Mouse (Mus musculus): ENCODE data around the gene Tgoln1. TPM values are rescaled to one million over a fixed set of nuclear protein-coding genes. Genes with fewer than 3 reads are reported as not detected.

The Tgoln1 gene
- 21.5 and 23.2 TPM in 2 replicates for polyA plus RNA-seq (2015; fragmentation: Nextera tagmentation; extraction: Ambion mirVana)

GRCm38 (mm10) chr6:72616643-72617288 lies at the start of gene Tgoln1:
Tgoln1 (minus strand) TSS chr6:72617000.
- peak; percentile 94 for ATAC-seq
- Histone ChIP-seq H3K27me3 (ENCODE audit: insufficient read depth, low read length) (no peaks in the 10 kb centered on the region), H3K9ac (replicated peaks) (peak within 1 kb of the TSS; percentile 88), H3K4me3 (ENCODE audit: low read depth, low read length) (peak within 1 kb of the TSS; percentile 94), H3K4me2 (ENCODE audit: low read depth, low read length) (peak within 1 kb of the TSS; percentile 97), H3K36me3 (replicated peaks; ENCODE audit: insufficient read depth, low read length) (peaks cover 16% of the 10 kb centered on the region), H3K9me3 (ENCODE audit: low read length) (no peaks in the 10 kb centered on the region), H3K27ac (ENCODE audit: low read depth) (peak within 1 kb of the TSS; percentile 99), H3K4me1 (ENCODE audit: insufficient read depth) (peaks cover 37% of the 10 kb centered on the region)
- no peak; the same call in 1 of the 2 replicates for TF ChIP-seq EP300 (IDR thresholded peaks at IDR 0.05; ENCODE audit: low read depth)
- TF ChIP-seq CTCF (IDR thresholded peaks at IDR 0.05; ENCODE audit: low read depth): no peak
- DNase-seq: peak; percentile 97
- under 1% methylated on average over 41 of the region's 41 CpGs for WGBS (ENCODE audit: insufficient replicate concordance)

GRCm38 (mm10) chr6:72664290-72664689 lies 47.5 kb upstream of the Tgoln1 start:
- Histone ChIP-seq H3K4me2 (ENCODE audit: low read depth, low read length) (no peak overlapping the region), H3K9ac (replicated peaks) (no peak overlapping the region), H3K27ac (ENCODE audit: low read depth) (peak overlapping the region; percentile 29; the same call in 1 of the 2 replicates), H3K4me1 (ENCODE audit: insufficient read depth) (peaks cover 16% of the 10 kb centered on the region), H3K36me3 (replicated peaks; ENCODE audit: insufficient read depth, low read length) (no peaks in the 10 kb centered on the region), H3K27me3 (ENCODE audit: insufficient read depth, low read length) (no peaks in the 10 kb centered on the region), H3K9me3 (ENCODE audit: low read length) (no peaks in the 10 kb centered on the region), H3K4me3 (ENCODE audit: low read depth, low read length) (no peak overlapping the region)
- WGBS (ENCODE audit: insufficient replicate concordance): 40% methylated on average over 8 of the region's 8 CpGs
- ATAC-seq: no peak
- no peak for DNase-seq
- TF ChIP-seq EP300 (IDR thresholded peaks at IDR 0.05; ENCODE audit: low read depth) (no peak), CTCF (IDR thresholded peaks at IDR 0.05; ENCODE audit: low read depth) (no peak)

GRCm38 (mm10) chr6:72663000-72663399 lies 46.2 kb upstream of the Tgoln1 start:
- no peak overlapping the region for H3K4me2 ChIP-seq (ENCODE audit: low read depth, low read length)
- 0% methylated on average over 1 of the region's 1 CpGs for WGBS (ENCODE audit: insufficient replicate concordance)
- H3K27me3 ChIP-seq (ENCODE audit: insufficient read depth, low read length): no peaks in the 10 kb centered on the region
- ATAC-seq (peak; percentile 53; the same call in 1 of the 2 replicates), DNase-seq (no peak)
- no peaks in the 10 kb centered on the region for H3K9me3 ChIP-seq (ENCODE audit: low read length)
- H3K4me3 ChIP-seq (ENCODE audit: low read depth, low read length): no peak overlapping the region
- no peaks in the 10 kb centered on the region for H3K36me3 ChIP-seq (replicated peaks; ENCODE audit: insufficient read depth, low read length)
- H3K27ac ChIP-seq (ENCODE audit: low read depth): no peak overlapping the region
- peaks cover 16% of the 10 kb centered on the region for H3K4me1 ChIP-seq (ENCODE audit: insufficient read depth)
- peak; percentile 40 for TF ChIP-seq CTCF (IDR thresholded peaks at IDR 0.05; ENCODE audit: low read depth)
- TF ChIP-seq EP300 (IDR thresholded peaks at IDR 0.05; ENCODE audit: low read depth): peak; percentile 23; the same call in 1 of the 2 replicates
- H3K9ac ChIP-seq (replicated peaks): no peak overlapping the region

- WGBS (ENCODE audit: insufficient replicate concordance): 76% methylated on average over 6 of the region's 6 CpGs
- H3K27me3 ChIP-seq (ENCODE audit: insufficient read depth, low read length): no peaks in the 10 kb centered on the region
- peaks cover 21% of the 10 kb centered on the region for H3K4me1 ChIP-seq (ENCODE audit: insufficient read depth)
- no peak for DNase-seq
- TF ChIP-seq EP300 (IDR thresholded peaks at IDR 0.05; ENCODE audit: low read depth) (no peak), CTCF (IDR thresholded peaks at IDR 0.05; ENCODE audit: low read depth) (no peak)
- H3K36me3 ChIP-seq (replicated peaks; ENCODE audit: insufficient read depth, low read length): no peaks in the 10 kb centered on the region
- no peaks in the 10 kb centered on the region for H3K9me3 ChIP-seq (ENCODE audit: low read length)
- H3K4me2 ChIP-seq (ENCODE audit: low read depth, low read length): no peak overlapping the region
- no peak overlapping the region for H3K4me3 ChIP-seq (ENCODE audit: low read depth, low read length)
- no peak for ATAC-seq
- H3K27ac ChIP-seq (ENCODE audit: low read depth): 0 out of 2 replicates have a peak overlapping the region, but pooled peaks have one; percentile 29
- no peak overlapping the region for H3K9ac ChIP-seq (replicated peaks)
Observed at GRCm38 (mm10) chr6:72660391-72660720, 43.6 kb upstream of the Tgoln1 start.

- TF ChIP-seq CTCF (IDR thresholded peaks at IDR 0.05; ENCODE audit: low read depth) (no peak), EP300 (IDR thresholded peaks at IDR 0.05; ENCODE audit: low read depth) (no peak)
- 48% methylated on average over 8 of the region's 8 CpGs for WGBS (ENCODE audit: insufficient replicate concordance)
- H3K27me3 ChIP-seq (ENCODE audit: insufficient read depth, low read length): no peaks in the 10 kb centered on the region
- H3K4me2 ChIP-seq (ENCODE audit: low read depth, low read length): no peak overlapping the region
- ATAC-seq (peak; percentile 72), DNase-seq (peak; percentile 41)
- no peaks in the 10 kb centered on the region for H3K9me3 ChIP-seq (ENCODE audit: low read length)
- no peaks in the 10 kb centered on the region for H3K36me3 ChIP-seq (replicated peaks; ENCODE audit: insufficient read depth, low read length)
- no peak overlapping the region for H3K9ac ChIP-seq (replicated peaks)
- no peak overlapping the region for H3K4me3 ChIP-seq (ENCODE audit: low read depth, low read length)
- H3K27ac ChIP-seq (ENCODE audit: low read depth): 0 out of 2 replicates have a peak overlapping the region, but pooled peaks have one; percentile 0
- H3K4me1 ChIP-seq (ENCODE audit: insufficient read depth): peaks cover 21% of the 10 kb centered on the region
Observed at GRCm38 (mm10) chr6:72659717-72660390, 43.1 kb upstream of the Tgoln1 start.

GRCm38 (mm10) chr6:72658006-72658405 lies 41.2 kb upstream of the Tgoln1 start:
- ATAC-seq (no peak), DNase-seq (no peak)
- no peak overlapping the region for H3K4me2 ChIP-seq (ENCODE audit: low read depth, low read length)
- H3K27me3 ChIP-seq (ENCODE audit: insufficient read depth, low read length): no peaks in the 10 kb centered on the region
- no peaks in the 10 kb centered on the region for H3K9me3 ChIP-seq (ENCODE audit: low read length)
- H3K9ac ChIP-seq (replicated peaks): no peak overlapping the region
- H3K4me3 ChIP-seq (ENCODE audit: low read depth, low read length): no peak overlapping the region
- WGBS (ENCODE audit: insufficient replicate concordance): 46% methylated on average over 3 of the region's 3 CpGs
- peak; percentile 76 for TF ChIP-seq CTCF (IDR thresholded peaks at IDR 0.05; ENCODE audit: low read depth)
- no peak for TF ChIP-seq EP300 (IDR thresholded peaks at IDR 0.05; ENCODE audit: low read depth)
- H3K36me3 ChIP-seq (replicated peaks; ENCODE audit: insufficient read depth, low read length): no peaks in the 10 kb centered on the region
- H3K4me1 ChIP-seq (ENCODE audit: insufficient read depth): peaks cover 20% of the 10 kb centered on the region
- no peak overlapping the region for H3K27ac ChIP-seq (ENCODE audit: low read depth)

Measured in liver, postnatal 0 days (tissue).